Mouse (Mus musculus) thymus, adult 2 months (tissue): ENCODE data around the gene Ubac1.

Experiments
- CTCF ChIP-seq: fragments of 200-500 bp; IDR thresholded peaks from 2 replicates; pipeline ENCODE4 v1.5.1; 2012; ENCODE audit warnings: mild to moderate bottlenecking, control low read depth, low read length, moderate library complexity, borderline replicate concordance; ENCODE audit not compliant: control insufficient read depth, poor library complexity, insufficient read depth; ENCODE audit errors: extremely low read depth
- POLR2A ChIP-seq: fragments of 200-500 bp; IDR thresholded peaks from 2 replicates; pipeline ENCODE4 v1.6.1; 2012; ENCODE audit warnings: mild to moderate bottlenecking, low read length, control low read depth, moderate library complexity; ENCODE audit not compliant: control insufficient read depth, poor library complexity, insufficient read depth; ENCODE audit errors: extremely low read depth

DNA sequence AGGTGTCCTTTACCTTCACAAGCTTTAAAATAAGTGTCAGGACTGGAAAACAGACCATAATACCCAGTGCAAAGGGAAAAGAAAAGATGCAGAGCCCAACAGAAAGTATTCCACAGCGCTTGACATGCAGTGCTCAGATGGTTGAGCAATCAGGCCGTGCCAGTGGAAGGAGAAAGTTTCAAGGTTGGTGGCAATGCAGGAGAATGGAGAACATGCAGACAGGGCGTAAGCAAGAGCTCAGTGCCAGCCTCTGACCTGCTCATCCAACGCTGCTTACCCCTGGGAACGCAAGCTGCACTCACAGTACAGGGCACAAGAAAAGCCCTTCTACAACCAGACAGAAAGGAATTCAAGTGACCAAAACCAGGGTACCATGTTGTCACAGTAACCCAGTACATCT, 20.4 kb downstream of the Ubac1 start:
- TF ChIP-seq POLR2A (no peak), CTCF (no peak)
